Comparison of ENCODE assay signal across 19 mouse cellular contexts in genomic region chr2:106140931-106141330, GRCm38 (mm10).
A peak's percentile ranks its signal among the peaks of the same experiment; 100 is the strongest.
DNase-seq lines count a peak whose midpoint lies in the region; ATAC-seq lines count a peak whose summit lies in the region.
"Had no signal": no experiment of that assay in that cellular context is flagged by ENCODE, and none has a peak within 500 bp of the region (broad histone marks: within the 10 kb centered on the region; RNA-seq: fewer than 3 reads in every experiment).

No protein-coding gene starts in this region.

- no peak overlapping the region for H3K4me3 ChIP-seq in hindbrain, embryonic 14.5 days (replicated peaks; ENCODE audit: low read length)
- no peak overlapping the region for H3K4me3 ChIP-seq in hindbrain, embryonic 12.5 days
- H3K4me3 ChIP-seq: embryonic facial prominence, embryonic 12.5 days; embryonic facial prominence, embryonic 15.5 days; erythroblast, embryonic 14.5 days; forebrain, embryonic 10.5 days; forebrain, embryonic 12.5 days had no signal

- no peaks in the 10 kb centered on the region for H3K27me3 ChIP-seq in hindbrain, embryonic 14.5 days (ENCODE audit: control insufficient read depth, insufficient read depth, low read length)
- no peaks in the 10 kb centered on the region for H3K27me3 ChIP-seq in hindbrain, embryonic 12.5 days
- H3K27me3 ChIP-seq: embryonic facial prominence, embryonic 12.5 days; embryonic facial prominence, embryonic 15.5 days; forebrain, embryonic 12.5 days had no signal

- H3K36me3 ChIP-seq in hindbrain, embryonic 14.5 days (replicated peaks; ENCODE audit: control insufficient read depth, insufficient read depth) = no peaks in the 10 kb centered on the region
- H3K36me3 ChIP-seq in hindbrain, embryonic 12.5 days = no peaks in the 10 kb centered on the region
- H3K36me3 ChIP-seq: embryonic facial prominence, embryonic 12.5 days; embryonic facial prominence, embryonic 15.5 days; forebrain, embryonic 10.5 days; forebrain, embryonic 12.5 days had no signal

- DNase-seq in cerebellum, postnatal 14 days = peak; percentile 28 to 59
- no peak for DNase-seq in cerebellum, adult 11-12 months
- DNase-seq in cerebellum, postnatal 36 days = peak; percentile 6
- no peak for DNase-seq in cerebellum, adult 9-10 months
- no peak for DNase-seq in hindbrain, embryonic 14.5 days (ENCODE audit: low spot score)
- DNase-seq: adrenal gland, adult 2 months; adrenal gland, postnatal 10 days; adrenal gland, postnatal 25 days; cerebellum, adult 11 months; cerebellum, adult 9-11 months; embryo, embryonic 11 days had no signal

- 90% methylated on average over 5 of the region's 5 CpGs for WGBS in hindbrain, embryonic 14.5 days
- 84% methylated on average over 5 of the region's 5 CpGs for WGBS in hindbrain, embryonic 12.5 days

- H3K4me1 ChIP-seq in hindbrain, embryonic 14.5 days (replicated peaks; ENCODE audit: control insufficient read depth, insufficient read depth, low read length) = no peaks in the 10 kb centered on the region
- no peaks in the 10 kb centered on the region; the same call in 1 of the 2 replicates for H3K4me1 ChIP-seq in hindbrain, embryonic 12.5 days
- H3K4me1 ChIP-seq: embryonic facial prominence, embryonic 12.5 days; embryonic facial prominence, embryonic 15.5 days; forebrain, embryonic 10.5 days; forebrain, embryonic 12.5 days had no signal

- H3K27ac ChIP-seq in hindbrain, embryonic 14.5 days = no peak overlapping the region
- no peak overlapping the region for H3K27ac ChIP-seq in hindbrain, embryonic 12.5 days
- H3K27ac ChIP-seq: embryonic facial prominence, embryonic 12.5 days; embryonic facial prominence, embryonic 15.5 days; forebrain, embryonic 10.5 days; forebrain, embryonic 12.5 days had no signal

- H3K9ac ChIP-seq in hindbrain, embryonic 14.5 days = no peak overlapping the region
- H3K9ac ChIP-seq in hindbrain, embryonic 12.5 days = no peak overlapping the region
- H3K9ac ChIP-seq: embryonic facial prominence, embryonic 12.5 days; embryonic facial prominence, embryonic 15.5 days; forebrain, embryonic 12.5 days had no signal

- ATAC-seq in hindbrain, embryonic 14.5 days (ENCODE audit: low FRiP score) = 0 out of 2 replicates have a peak, but pooled peaks have one; percentile 34
- ATAC-seq in hindbrain, embryonic 12.5 days (ENCODE audit: low FRiP score) = no peak
- ATAC-seq: forebrain, embryonic 14.5 days; forebrain, embryonic 16.5 days had no signal

- no peak overlapping the region for H3K4me2 ChIP-seq in hindbrain, embryonic 14.5 days (replicated peaks)
- H3K4me2 ChIP-seq in hindbrain, embryonic 12.5 days (replicated peaks) = no peak overlapping the region
- H3K4me2 ChIP-seq: embryonic facial prominence, embryonic 12.5 days; embryonic facial prominence, embryonic 15.5 days; forebrain, embryonic 12.5 days had no signal

- H3K9me3 ChIP-seq in hindbrain, embryonic 14.5 days (ENCODE audit: control insufficient read depth, low read length) = no peaks in the 10 kb centered on the region
- no peaks in the 10 kb centered on the region for H3K9me3 ChIP-seq in hindbrain, embryonic 12.5 days (replicated peaks)
- H3K9me3 ChIP-seq: embryonic facial prominence, embryonic 12.5 days; embryonic facial prominence, embryonic 15.5 days; forebrain, embryonic 10.5 days; forebrain, embryonic 12.5 days had no signal

Comparison
In these comparisons a context has a peak if more than half of its experiments do, and no peak if none do; other contexts are left out.
1. DNase-seq: peak in cerebellum, postnatal 14 days (2 of 2) and cerebellum, postnatal 36 days (2 of 2); none in cerebellum, adult 11-12 months (single experiment), cerebellum, adult 9-10 months (single experiment) and hindbrain, embryonic 14.5 days (single experiment).